Mouse (Mus musculus): ENCODE measurements around the gene Atg9b. TPM values are rescaled to one million over a fixed set of nuclear protein-coding genes. Genes with fewer than 3 reads are reported as not detected.

The Atg9b gene
- polyA plus RNA-seq, 1 experiment from 2014 or later, result 1.7 TPM

DNA sequence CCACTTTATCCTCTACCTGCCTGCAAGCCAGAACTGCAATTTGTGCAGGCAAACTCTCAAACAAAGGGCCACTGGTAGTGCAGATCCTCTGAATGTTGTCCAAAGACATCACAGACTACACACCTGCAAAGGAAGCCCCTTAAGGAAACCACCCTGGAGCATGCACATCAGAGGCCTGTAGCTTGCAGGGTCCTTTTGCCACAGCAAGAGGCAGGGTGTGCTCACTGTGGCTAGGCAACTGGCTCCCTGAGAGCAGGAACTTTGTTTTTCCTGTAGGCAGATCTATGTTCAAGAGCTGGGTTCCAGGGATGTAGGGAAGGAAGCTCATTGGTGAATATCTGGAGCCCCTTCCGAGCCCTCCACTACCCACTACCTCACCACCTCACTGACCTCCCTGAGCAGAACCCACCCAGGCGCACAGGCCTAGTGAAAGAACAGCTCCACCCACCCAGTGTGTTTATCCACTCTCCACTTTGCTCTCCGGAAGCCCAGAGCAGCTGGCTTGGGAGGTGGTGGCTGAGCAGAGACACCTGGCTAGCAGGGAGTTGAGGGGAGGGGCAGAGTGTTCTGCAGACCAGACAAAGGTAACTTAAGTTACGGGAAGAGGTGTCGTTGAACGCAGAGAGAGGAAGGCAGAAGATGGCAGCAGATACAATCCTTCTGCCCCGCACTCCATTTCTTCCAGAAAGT, 44.6 kb downstream of the Atg9b start:
- H3K9me3 ChIP-seq (ENCODE audit: low read length), result no peaks in the 10 kb centered on the region
- peaks cover 20% of the 10 kb centered on the region for H3K27me3 ChIP-seq (ENCODE audit: insufficient read depth, low read length)
- H3K4me1 ChIP-seq (ENCODE audit: insufficient read depth, low read length), result peaks cover 67% of the 10 kb centered on the region
- no peak overlapping the region for H3K27ac ChIP-seq (ENCODE audit: low read length)
- 33% methylated on average over 7 of the region's 7 CpGs for WGBS
- H3K36me3 ChIP-seq (ENCODE audit: insufficient read depth, low read length), result no peaks in the 10 kb centered on the region
- no peak overlapping the region for H3K4me3 ChIP-seq (ENCODE audit: low read length)
- peak overlapping the region; percentile 98 for H3K4me2 ChIP-seq (replicated peaks; ENCODE audit: low read depth, low read length)
- no peak overlapping the region for H3K9ac ChIP-seq (replicated peaks; ENCODE audit: low read length)
- no peak for ATAC-seq (ENCODE audit: low FRiP score, low TSS enrichment)

DNA sequence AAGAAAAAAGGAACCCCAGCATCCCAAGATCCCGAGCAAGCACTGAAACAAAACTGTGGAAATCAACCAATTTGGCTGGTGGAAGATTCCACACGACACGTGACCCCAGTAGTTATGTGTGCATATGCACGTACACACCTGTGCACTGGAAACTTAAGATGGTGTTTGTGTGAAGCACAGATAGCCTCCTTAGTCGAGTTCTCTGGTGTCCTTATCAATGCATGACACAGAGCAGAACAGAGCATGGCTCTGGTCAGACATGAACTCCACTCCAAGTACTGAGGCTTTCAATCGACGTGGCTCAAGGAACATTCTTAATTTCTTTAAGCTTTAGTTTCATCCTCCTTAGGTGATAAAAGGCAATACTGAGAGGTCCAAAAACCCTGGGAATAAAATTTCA, 45.6 kb downstream of the Atg9b start:
- WGBS, result 77% methylated on average over 7 of the region's 7 CpGs
- H3K4me3 ChIP-seq (ENCODE audit: low read length), result no peak overlapping the region
- H3K27ac ChIP-seq (ENCODE audit: low read length), result no peak overlapping the region
- no peaks in the 10 kb centered on the region for H3K36me3 ChIP-seq (ENCODE audit: insufficient read depth, low read length)
- H3K4me1 ChIP-seq (ENCODE audit: insufficient read depth, low read length), result peaks cover 61% of the 10 kb centered on the region
- no peak overlapping the region for H3K9ac ChIP-seq (replicated peaks; ENCODE audit: low read length)
- no peaks in the 10 kb centered on the region for H3K9me3 ChIP-seq (ENCODE audit: low read length)
- peaks cover 19% of the 10 kb centered on the region for H3K27me3 ChIP-seq (ENCODE audit: insufficient read depth, low read length)
- ATAC-seq (ENCODE audit: low FRiP score, low TSS enrichment), result no peak
- H3K4me2 ChIP-seq (replicated peaks; ENCODE audit: low read depth, low read length), result no peak overlapping the region

DNA sequence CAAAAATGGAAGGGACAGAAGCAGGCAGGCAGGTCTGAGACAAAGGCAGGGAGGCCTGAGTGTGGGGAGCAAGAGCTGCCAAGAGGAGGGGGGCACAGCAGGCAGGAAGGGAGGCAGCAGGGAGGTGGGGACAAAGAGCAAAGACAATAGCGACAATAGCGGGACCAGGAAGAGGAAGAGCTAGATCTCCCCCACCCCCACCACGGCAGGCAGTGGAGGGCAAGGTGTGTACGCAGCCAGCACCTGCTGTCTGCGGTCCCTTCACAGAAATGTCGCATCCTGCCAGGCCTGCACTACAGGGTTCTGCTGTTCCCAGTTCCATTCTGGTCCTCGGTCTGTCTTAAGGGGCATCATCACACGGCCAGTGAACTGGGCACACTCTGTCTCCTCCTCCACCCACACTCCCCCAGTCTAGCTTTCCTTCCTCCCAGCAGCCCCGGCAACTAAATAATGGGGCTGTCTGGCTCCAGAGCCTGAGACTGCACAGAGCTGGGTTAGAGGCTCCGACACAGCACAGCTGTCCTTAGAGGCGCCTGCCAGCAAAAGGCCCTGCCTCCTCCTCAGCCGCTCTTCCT, 47.4 kb downstream of the Atg9b start:
- Histone ChIP-seq H3K4me3 (ENCODE audit: low read length) (peak overlapping the region; percentile 5; the same call in 1 of the 2 replicates), H3K9ac (replicated peaks; ENCODE audit: low read length) (peak overlapping the region; percentile 44; the same call in 1 of the 2 replicates), H3K27ac (ENCODE audit: low read length) (peak overlapping the region; percentile 88), H3K4me2 (replicated peaks; ENCODE audit: low read depth, low read length) (peak overlapping the region; percentile 37), H3K9me3 (ENCODE audit: low read length) (no peaks in the 10 kb centered on the region), H3K4me1 (ENCODE audit: insufficient read depth, low read length) (peaks cover 48% of the 10 kb centered on the region), H3K27me3 (ENCODE audit: insufficient read depth, low read length) (peaks cover 8% of the 10 kb centered on the region), H3K36me3 (ENCODE audit: insufficient read depth, low read length) (no peaks in the 10 kb centered on the region)
- WGBS, result 10% methylated on average over 12 of the region's 12 CpGs
- ATAC-seq (ENCODE audit: low FRiP score, low TSS enrichment), result peak; percentile 86

DNA sequence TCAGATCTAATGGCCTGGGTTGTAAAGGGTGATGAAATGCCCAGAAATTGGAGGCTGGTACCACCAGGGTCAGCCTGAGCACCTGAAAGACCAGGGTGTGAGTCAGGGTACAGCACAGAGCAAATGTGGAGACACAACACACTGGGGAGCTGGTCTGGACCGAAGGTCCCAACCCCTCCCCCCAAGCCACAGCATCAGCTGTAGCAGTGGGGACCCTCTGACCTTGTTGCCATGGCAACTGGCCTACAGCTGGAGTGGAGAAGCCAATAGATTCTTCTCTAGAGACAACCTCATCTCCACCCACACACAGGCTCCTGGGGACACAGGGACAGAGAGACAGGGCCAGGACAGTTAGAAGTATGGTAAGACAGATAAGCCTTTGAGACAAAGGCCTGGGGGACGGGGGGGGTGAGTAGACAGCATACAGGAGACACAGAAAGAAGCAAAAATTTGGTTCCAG, 47.9 kb downstream of the Atg9b start:
- H3K4me3 ChIP-seq (ENCODE audit: low read length), result peak overlapping the region; percentile 3; the same call in 1 of the 2 replicates
- no peaks in the 10 kb centered on the region for H3K36me3 ChIP-seq (ENCODE audit: insufficient read depth, low read length)
- peaks cover 2% of the 10 kb centered on the region for H3K27me3 ChIP-seq (ENCODE audit: insufficient read depth, low read length)
- ATAC-seq (ENCODE audit: low FRiP score, low TSS enrichment), result 0 out of 2 replicates have a peak, but pooled peaks have one; percentile 8
- H3K9ac ChIP-seq (replicated peaks; ENCODE audit: low read length), result peak overlapping the region; percentile 44
- peaks cover 43% of the 10 kb centered on the region for H3K4me1 ChIP-seq (ENCODE audit: insufficient read depth, low read length)
- H3K27ac ChIP-seq (ENCODE audit: low read length), result peak overlapping the region; percentile 88
- H3K9me3 ChIP-seq (ENCODE audit: low read length), result no peaks in the 10 kb centered on the region
- 14% methylated on average over 2 of the region's 2 CpGs for WGBS
- H3K4me2 ChIP-seq (replicated peaks; ENCODE audit: low read depth, low read length), result peak overlapping the region; percentile 37

DNA sequence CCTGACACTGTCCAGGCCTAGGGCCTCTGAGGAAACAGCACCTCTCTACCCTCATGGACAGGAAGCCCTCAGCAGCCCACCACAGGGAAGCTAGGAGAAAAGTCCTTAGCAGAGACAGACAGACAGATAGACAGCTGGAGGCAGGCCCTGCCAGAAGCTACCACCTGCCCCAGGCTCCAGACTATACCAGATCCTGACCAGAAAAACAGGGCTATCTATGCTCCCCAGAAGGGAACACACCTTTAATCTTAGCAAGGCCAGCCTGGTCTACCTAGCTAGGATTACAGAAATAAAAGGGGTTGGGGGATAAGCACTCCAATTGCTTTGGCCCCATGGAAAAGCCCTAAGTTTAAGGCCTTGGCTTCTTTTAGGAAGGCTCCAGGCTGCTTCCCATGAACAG, 48.6 kb downstream of the Atg9b start:
- Histone ChIP-seq H3K9me3 (ENCODE audit: low read length) (no peaks in the 10 kb centered on the region), H3K9ac (replicated peaks; ENCODE audit: low read length) (no peak overlapping the region), H3K4me1 (ENCODE audit: insufficient read depth, low read length) (peaks cover 37% of the 10 kb centered on the region), H3K27me3 (ENCODE audit: insufficient read depth, low read length) (no peaks in the 10 kb centered on the region), H3K4me2 (replicated peaks; ENCODE audit: low read depth, low read length) (no peak overlapping the region), H3K27ac (ENCODE audit: low read length) (no peak overlapping the region), H3K36me3 (ENCODE audit: insufficient read depth, low read length) (no peaks in the 10 kb centered on the region), H3K4me3 (ENCODE audit: low read length) (no peak overlapping the region)
- ATAC-seq (ENCODE audit: low FRiP score, low TSS enrichment), result no peak

DNA sequence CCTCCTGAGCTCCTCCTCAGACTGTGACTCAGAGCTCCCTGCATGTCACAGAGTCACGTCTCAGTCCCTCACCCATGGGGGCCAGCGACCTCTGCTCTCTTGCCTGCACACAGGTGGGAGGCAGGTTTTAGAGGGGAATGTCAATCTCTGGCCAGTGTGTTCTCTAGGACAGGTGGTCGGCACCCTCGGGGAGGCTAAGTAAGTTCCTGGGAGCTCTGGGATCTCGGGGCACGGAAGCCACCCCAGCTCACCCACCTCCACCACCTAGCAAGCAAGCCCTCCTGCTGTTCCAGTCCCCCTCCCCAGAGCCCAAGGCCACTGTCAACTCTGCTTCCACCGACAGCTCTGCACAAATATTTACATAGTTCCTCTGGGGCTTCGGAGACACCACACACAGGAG, 49.0 kb downstream of the Atg9b start:
- WGBS, result 49% methylated on average over 8 of the region's 8 CpGs
- no peaks in the 10 kb centered on the region for H3K9me3 ChIP-seq (ENCODE audit: low read length)
- H3K27me3 ChIP-seq (ENCODE audit: insufficient read depth, low read length), result no peaks in the 10 kb centered on the region
- H3K9ac ChIP-seq (replicated peaks; ENCODE audit: low read length), result no peak overlapping the region
- no peak overlapping the region for H3K27ac ChIP-seq (ENCODE audit: low read length)
- H3K4me3 ChIP-seq (ENCODE audit: low read length), result no peak overlapping the region
- H3K4me1 ChIP-seq (ENCODE audit: insufficient read depth, low read length), result peaks cover 35% of the 10 kb centered on the region
- no peaks in the 10 kb centered on the region for H3K36me3 ChIP-seq (ENCODE audit: insufficient read depth, low read length)
- ATAC-seq (ENCODE audit: low FRiP score, low TSS enrichment), result no peak
- no peak overlapping the region for H3K4me2 ChIP-seq (replicated peaks; ENCODE audit: low read depth, low read length)

DNA sequence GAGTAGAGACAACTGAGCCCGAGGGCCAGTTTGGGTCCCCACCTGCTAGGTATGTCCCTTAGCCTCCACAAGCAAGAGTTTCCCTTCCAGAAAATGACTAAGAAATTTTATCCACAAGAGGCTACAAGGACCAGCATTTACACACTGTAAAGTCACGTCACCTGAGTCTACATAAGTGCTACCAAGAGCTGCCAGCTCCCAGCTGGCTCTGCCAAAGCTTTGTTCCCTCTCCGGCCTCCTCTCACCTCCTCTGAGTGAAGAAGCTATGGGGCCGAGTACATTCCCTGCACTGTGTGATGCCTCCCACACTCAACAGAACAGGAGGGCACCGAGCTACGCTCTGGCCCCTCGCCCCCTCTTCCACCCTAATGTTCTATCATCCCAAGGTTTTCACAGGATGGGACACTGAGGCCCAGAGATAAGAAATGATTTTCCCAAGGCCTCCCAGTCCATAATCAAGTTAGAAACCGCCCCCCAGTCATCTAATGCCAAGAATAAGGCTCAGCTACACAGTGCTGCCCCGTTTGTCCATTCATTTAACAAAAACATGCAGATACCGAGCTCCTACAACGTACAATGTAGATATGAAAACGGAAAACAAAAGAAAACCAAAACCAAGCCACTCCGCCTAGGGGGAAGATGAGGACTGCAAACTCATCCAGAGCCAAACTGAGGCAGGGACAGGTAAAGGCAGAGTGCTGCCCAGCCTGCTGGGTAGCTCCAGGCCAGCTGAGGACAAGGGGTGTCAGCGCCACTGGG, 49.6 kb downstream of the Atg9b start:
- no peak overlapping the region for H3K27ac ChIP-seq (ENCODE audit: low read length)
- H3K27me3 ChIP-seq (ENCODE audit: insufficient read depth, low read length), result no peaks in the 10 kb centered on the region
- no peak overlapping the region for H3K4me2 ChIP-seq (replicated peaks; ENCODE audit: low read depth, low read length)
- H3K4me3 ChIP-seq (ENCODE audit: low read length), result no peak overlapping the region
- H3K4me1 ChIP-seq (ENCODE audit: insufficient read depth, low read length), result peaks cover 35% of the 10 kb centered on the region
- no peaks in the 10 kb centered on the region for H3K9me3 ChIP-seq (ENCODE audit: low read length)
- WGBS, result 73% methylated on average over 14 of the region's 14 CpGs
- no peak for ATAC-seq (ENCODE audit: low FRiP score, low TSS enrichment)
- no peak overlapping the region for H3K9ac ChIP-seq (replicated peaks; ENCODE audit: low read length)
- no peaks in the 10 kb centered on the region for H3K36me3 ChIP-seq (ENCODE audit: insufficient read depth, low read length)

DNA sequence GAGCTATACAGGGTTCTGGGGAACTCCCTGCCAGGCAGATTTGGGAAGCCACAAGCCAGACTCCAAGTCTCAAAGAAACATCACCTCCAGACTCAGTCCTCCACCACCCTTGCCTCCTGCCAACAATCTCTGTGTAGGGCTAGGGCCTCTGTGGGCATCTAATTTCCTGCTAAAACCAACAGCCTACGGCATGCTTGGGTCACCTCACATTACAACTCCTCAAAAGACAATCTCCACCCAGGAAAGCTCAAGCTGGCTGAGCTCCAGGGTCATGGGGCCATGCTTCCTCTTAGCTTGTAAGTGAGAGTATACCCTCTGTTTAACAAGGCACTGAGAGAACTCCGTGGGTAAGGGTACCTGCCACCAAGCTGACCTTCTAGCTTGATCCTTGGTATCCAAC, 54.1 kb downstream of the Atg9b start:
- ATAC-seq (ENCODE audit: low FRiP score, low TSS enrichment), result no peak
- H3K27me3 ChIP-seq (ENCODE audit: insufficient read depth, low read length), result no peaks in the 10 kb centered on the region
- peaks cover 18% of the 10 kb centered on the region for H3K4me1 ChIP-seq (ENCODE audit: insufficient read depth, low read length)
- no peak overlapping the region for H3K4me2 ChIP-seq (replicated peaks; ENCODE audit: low read depth, low read length)
- no peak overlapping the region for H3K9ac ChIP-seq (replicated peaks; ENCODE audit: low read length)
- no peaks in the 10 kb centered on the region for H3K36me3 ChIP-seq (ENCODE audit: insufficient read depth, low read length)
- no peak overlapping the region for H3K4me3 ChIP-seq (ENCODE audit: low read length)
- 28% methylated on average over 2 of the region's 2 CpGs for WGBS
- H3K9me3 ChIP-seq (ENCODE audit: low read length), result no peaks in the 10 kb centered on the region
- H3K27ac ChIP-seq (ENCODE audit: low read length), result no peak overlapping the region

DNA sequence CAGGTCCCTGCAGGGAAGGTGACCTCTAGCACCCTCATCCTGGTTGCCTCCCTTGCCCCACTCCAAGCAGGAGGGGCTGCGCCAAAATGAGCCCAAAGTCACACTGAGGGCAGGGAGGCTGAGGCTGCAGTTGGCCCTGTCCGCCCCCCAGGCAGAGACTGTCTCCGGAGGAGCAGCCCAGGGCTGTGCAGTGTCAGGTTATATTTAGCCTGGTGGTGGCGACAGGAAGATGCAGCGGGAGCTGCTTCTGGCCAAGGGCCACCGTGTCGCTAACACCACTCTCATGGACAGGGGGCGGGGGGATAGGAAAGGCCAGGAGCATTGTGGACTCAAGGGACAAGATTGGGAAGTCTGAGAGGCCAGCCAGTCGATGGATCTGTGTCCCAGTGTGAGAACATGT, 54.6 kb downstream of the Atg9b start:
- Histone ChIP-seq H3K4me1 (ENCODE audit: insufficient read depth, low read length) (peaks cover 18% of the 10 kb centered on the region), H3K4me2 (replicated peaks; ENCODE audit: low read depth, low read length) (no peak overlapping the region)
- WGBS, result 19% methylated on average over 9 of the region's 9 CpGs

More for the DNA sequence above, 54.6 kb downstream of the Atg9b start:
- Histone ChIP-seq H3K9ac (replicated peaks; ENCODE audit: low read length) (no peak overlapping the region), H3K27me3 (ENCODE audit: insufficient read depth, low read length) (no peaks in the 10 kb centered on the region), H3K9me3 (ENCODE audit: low read length) (no peaks in the 10 kb centered on the region), H3K4me3 (ENCODE audit: low read length) (no peak overlapping the region), H3K27ac (ENCODE audit: low read length) (no peak overlapping the region), H3K36me3 (ENCODE audit: insufficient read depth, low read length) (no peaks in the 10 kb centered on the region)
- peak; percentile 50 for ATAC-seq (ENCODE audit: low FRiP score, low TSS enrichment)
